Mouse (Mus musculus): ENCODE measurements around the gene Ikzf2.

Ikzf2 gene

GRCm38 (mm10) chr1:69667456-69667855, 19.6 kb downstream of the Ikzf2 start:
- DNase-seq (ENCODE audit: low spot score) = no peak

DNA sequence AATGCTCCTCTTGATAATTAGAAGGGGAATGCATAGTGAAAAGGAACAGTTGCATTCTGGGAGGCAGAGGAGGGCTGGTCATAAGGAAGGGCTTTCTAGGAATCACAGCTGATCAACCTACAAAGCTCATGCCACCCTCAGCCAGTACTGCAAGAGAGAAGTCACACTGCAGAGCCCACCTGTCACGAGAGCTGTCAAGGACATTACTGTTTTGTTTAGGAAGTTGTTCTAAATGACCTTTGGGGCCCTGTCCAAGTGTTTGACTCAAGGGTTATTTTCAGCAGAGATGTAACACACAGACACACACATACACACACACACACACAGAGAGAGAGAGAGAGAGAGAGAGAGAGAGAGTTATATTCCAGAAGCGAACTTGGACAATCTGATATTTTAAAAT, 27.3 kb downstream of the Ikzf2 start:
- no peak for DNase-seq (ENCODE audit: low spot score)

DNA sequence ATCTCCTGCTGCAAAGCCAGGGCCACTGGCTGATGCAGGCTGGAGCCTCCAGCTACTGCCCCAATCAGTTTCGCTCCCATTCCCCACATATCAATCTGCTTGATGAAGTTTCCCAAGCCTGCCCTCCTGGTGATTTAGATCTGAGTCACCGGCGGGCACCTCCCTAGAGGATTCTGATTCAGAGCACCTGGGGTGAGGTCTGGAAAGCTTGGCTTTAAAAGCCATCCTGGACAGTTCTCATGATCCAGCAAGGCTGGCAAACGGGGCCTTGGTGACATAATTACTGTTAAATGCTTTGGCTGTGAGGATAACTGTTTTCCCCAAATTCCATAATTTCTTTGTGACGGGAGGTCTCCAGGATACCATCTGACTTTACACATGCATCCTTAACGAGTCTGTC, 29.0 kb downstream of the Ikzf2 start:
- DNase-seq (ENCODE audit: low spot score) = no peak

GRCm38 (mm10) chr1:69657455-69657854, 29.6 kb downstream of the Ikzf2 start:
- no peak for DNase-seq (ENCODE audit: low spot score)

- DNase-seq (ENCODE audit: low spot score) = peak; percentile 26
Observed at GRCm38 (mm10) chr1:69656929-69657328, 30.1 kb downstream of the Ikzf2 start.

DNA sequence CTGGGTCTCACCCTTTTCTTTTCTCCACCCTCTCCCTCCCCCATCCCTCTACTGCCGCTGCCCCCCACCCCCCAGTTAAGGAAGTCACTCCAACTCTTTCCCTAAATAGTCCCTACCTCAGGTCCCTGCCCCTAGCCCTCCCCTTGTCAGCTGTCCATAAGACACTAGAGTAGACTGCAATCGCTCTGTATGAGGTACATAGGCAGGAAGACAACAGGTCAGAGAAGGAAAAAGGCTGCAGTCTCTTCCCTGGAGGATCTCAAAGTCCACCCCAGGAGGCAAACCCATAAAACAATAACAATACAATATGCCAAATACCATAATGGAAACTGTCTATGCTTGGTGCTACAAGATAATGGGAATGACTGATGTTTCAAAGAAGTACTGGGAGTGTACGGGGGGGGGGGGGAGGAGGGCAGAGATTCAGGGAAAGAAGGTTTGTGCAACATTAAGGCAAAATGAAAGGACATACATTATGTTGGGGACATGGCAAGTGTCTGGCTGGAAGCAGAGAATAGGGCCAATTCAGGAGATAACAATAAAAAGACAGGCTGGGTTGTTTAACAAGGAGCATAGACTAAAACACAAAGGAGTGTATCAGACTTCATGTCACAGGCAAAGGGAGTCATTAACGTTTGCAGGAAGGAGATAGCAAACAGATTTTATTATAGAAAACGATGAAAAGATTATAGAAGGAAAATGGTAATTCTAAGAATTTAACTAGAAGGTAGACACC, 30.8 kb downstream of the Ikzf2 start:
- DNase-seq (ENCODE audit: low spot score) = no peak

- no peak for DNase-seq (ENCODE audit: low spot score)
Observed at GRCm38 (mm10) chr1:69655368-69655767, 31.7 kb downstream of the Ikzf2 start.

DNA sequence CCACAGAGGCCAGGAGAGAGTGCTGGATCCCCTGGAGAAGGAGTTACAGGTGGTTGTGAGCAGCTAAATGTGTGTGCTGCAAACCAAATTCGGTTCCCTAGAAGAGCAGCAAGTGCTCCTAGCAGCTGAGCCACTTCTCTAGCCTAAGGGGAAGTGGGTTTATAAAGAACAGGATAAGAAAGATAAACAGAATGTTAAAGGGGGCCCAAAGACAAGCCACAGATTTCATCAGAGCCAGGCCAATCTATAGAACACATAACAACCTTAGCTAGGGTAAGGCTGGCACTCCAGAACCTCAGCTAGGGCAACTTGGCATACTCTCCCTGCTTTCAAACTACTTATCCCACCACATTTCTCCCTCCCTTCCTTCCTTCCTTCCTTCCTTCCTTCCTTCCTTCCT, 32.1 kb downstream of the Ikzf2 start:
- no peak for DNase-seq (ENCODE audit: low spot score)

DNA sequence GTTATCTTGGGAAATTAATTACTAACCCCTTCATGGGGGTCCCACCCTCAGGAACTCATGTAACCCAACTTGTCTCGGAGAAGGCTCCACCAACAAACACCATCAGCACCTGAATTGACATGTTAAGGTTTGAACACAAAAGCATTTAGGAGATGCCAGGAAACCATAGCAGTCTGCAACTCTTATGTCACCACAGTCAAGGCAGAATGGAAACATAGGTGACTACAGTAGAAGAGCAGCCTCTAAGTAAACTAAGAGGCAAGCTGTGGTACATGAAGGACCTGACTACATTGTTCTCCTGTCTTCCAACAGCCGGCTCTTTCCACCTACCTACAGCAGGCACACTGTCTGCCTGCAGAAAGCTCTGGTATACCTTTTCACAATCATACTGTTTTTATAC, 33.6 kb downstream of the Ikzf2 start:
- DNase-seq (ENCODE audit: low spot score) = no peak

GRCm38 (mm10) chr1:69643138-69643537, 43.9 kb downstream of the Ikzf2 start:
- DNase-seq (ENCODE audit: low spot score) = no peak

DNA sequence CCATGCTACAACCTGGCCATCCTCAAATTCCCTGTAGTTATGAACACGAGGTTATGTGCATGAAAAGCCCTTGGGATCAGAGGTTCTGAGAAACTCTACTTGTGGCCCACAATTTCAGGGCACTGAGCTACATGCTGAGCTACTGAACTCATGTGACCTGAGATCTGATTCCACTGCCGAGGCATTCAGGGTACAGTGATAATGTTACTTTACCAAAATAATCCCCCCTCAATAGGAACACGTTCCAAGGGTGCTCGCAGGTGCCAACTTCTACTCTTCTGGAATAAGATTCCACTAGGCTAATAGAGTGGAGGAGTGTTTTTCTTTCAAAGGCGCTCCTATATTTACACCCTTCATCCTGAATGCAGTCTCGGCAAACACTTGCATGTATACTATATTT, 45.1 kb downstream of the Ikzf2 start:
- no peak for DNase-seq (ENCODE audit: low spot score)

- DNase-seq (ENCODE audit: low spot score) = no peak
Observed at GRCm38 (mm10) chr1:69638321-69638720, 48.7 kb downstream of the Ikzf2 start.

DNA sequence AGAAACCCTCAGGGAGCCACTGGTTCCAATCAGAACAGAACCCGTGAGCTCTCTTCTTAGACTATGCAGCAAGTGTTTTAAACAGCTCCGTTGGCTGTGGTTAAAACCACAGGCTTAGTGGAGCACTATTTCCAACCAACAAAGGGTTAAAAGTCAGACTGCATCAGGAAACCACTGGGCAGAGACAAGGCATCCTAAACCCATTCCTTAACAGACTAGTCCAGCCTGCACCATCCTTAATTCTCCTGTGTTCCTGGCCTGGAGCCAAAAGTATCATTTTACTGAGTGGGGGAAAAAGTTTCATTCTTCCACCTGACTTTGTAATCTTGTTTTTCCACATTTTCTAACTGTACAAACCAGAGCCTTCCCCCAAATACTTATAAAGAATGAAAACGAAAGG, 49.1 kb downstream of the Ikzf2 start:
- DNase-seq (ENCODE audit: low spot score) = no peak

DNA sequence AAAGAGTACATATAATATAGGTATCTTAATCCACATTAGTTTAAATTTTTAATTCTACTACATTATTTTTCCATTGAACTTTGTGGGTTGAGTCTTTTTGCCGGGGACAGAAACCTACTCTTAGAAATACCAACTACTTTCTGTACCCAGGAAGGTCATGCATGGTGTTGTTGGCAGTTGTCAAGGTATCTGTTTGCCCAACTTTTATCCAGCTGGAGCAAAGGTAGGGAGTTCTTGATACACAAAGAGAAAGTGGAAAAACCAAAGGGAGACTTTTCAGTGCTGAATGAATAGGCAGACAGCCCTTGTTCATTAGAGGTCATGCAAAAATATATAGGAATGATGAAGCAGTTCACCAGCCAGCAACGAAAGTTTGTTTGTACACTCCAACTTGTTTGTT, 52.8 kb downstream of the Ikzf2 start:
- no peak for DNase-seq (ENCODE audit: low spot score)

DNA sequence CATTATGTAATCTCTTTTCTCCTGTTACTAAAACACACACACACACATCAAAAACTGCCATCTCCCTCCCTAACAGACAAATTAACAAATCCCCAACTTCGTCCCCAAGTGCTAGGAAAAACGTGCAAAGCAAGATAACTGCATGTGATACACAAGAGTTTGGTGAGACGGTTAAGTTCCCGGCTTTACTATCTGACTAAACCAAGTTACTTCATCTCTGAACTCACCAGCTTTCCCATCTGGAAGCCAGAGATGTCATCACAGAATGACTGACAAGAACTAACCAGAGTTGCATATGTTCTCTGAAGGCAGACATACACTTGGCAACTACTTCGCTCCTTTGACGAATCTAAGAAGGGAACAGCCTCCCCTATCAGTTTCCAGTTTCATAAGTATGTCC, 56.5 kb downstream of the Ikzf2 start:
- DNase-seq (ENCODE audit: low spot score) = no peak

DNA sequence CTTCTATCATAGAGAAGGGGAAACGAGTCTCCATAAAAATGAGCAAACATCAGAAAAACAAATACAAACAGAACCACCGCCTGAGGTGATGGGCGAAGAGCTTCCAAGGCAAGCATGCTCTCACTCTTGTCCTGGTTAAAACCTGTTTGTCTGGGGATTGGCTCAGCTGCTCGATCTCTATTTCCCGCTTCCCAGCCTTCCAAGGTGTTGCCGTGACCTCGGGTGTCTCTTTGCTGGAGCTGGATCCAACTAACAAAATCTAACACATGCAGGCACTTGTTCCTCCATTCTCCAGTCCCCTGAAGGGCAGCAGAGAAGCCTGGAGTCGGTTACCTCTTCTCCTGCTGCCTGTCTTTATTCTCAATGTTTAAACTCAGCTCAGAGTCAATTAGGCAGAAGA, 57.5 kb downstream of the Ikzf2 start:
- no peak for DNase-seq (ENCODE audit: low spot score)

- DNase-seq (ENCODE audit: low spot score) = no peak
Observed at GRCm38 (mm10) chr1:69612076-69612475, 75.0 kb downstream of the Ikzf2 start.

GRCm38 (mm10) chr1:69611204-69611725, 75.8 kb downstream of the Ikzf2 start:
- DNase-seq (ENCODE audit: low spot score) = no peak

DNA sequence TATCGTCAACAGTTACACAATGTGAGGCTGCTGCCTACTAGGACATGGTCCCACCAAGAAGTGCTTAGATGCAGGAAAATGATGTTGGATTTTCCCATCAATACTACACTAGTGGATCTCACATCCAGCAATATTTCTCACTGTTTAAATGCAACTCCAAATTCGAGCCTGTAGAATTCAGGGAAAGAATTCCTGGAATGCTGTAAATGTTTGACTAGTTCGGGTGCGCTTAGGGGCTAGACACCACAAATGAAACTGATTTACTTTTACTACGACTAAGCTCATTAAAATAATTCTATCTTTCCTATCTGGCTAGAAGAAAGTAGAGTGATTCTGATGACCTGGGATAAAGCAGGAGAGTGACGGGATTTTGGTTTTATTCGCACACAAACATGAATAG, 76.3 kb downstream of the Ikzf2 start:
- no peak for DNase-seq (ENCODE audit: low spot score)

DNA sequence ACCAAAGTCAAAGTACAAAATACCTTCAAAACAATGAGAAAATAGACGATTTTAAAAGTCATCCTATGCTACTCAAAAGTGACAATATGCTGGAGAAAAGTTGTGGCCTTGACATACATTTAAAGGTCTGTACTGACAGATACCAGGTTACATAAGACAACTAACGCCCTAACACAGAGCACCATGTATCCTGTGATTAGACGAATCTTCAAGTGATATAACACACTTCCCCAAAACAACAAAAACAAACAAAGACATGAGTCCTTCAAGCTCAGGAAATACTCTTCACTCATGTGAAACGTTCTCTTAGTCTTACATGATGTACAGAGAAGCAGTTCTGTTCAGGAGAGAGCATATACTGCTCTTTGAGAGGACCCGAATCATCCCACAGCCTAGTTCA, 78.2 kb downstream of the Ikzf2 start:
- DNase-seq (ENCODE audit: low spot score) = no peak

- no peak for DNase-seq (ENCODE audit: low spot score)
Observed at GRCm38 (mm10) chr1:69606844-69607243, 80.2 kb downstream of the Ikzf2 start.

DNA sequence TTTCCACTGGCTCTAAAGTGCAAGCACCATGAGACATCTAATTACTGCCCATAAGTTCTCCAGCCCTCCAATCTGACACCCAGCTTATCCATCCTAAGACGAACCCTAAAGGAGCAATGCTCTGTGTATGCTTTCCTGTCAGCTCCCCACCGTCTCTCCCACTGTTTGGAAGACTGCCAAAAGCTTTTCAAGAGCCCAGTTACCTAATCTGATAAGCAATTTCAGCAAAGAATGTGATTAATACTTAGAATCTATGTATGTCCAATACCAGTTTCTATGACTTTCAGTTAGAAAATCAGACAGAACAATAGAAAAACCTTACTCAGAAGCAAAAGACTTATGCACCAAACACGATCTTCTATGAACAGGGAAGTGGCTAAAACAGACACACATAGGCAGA, 82.8 kb downstream of the Ikzf2 start:
- DNase-seq (ENCODE audit: low spot score) = no peak

GRCm38 (mm10) chr1:69600954-69601353, 86.1 kb downstream of the Ikzf2 start:
- no peak for DNase-seq (ENCODE audit: low spot score)

GRCm38 (mm10) chr1:69599074-69599772, 87.8 kb downstream of the Ikzf2 start:
- no peak for DNase-seq (ENCODE audit: low spot score)

All from embryo, embryonic 10.5 days (tissue).